Mouse (Mus musculus): Measurements from ENCODE around the gene Atp1a1. TPM values are rescaled to one million over a fixed set of nuclear protein-coding genes. Genes with fewer than 3 reads are reported as not detected.

The Atp1a1 gene
- polyA plus RNA-seq, 2 experiments = 48.4 to 54.7 TPM

DNA sequence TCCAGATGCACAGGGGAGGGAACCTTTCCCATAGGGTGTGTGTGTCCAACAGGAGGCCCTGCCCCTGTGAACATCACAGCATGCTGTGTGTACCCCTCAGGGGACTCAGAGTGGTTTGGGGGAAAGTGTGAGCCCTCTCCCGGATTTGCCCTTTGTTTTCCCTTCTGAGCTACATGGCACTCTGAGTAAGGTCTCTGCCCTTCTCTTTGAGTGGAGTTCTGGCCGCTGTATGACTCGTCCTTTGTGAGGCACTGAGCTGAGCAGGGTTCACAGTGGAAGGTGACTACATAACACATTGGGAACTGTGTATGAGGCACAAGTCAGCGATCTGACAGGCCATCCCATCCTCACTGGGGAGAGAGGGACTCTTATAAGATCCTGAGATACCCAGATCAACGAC lies 31.5 kb downstream of the Atp1a1 start:
- peaks cover 3% of the 10 kb centered on the region for H3K36me3 ChIP-seq (replicated peaks; ENCODE audit: control insufficient read depth, insufficient read depth, low read depth)
- no peaks in the 10 kb centered on the region for H3K9me3 ChIP-seq (ENCODE audit: control insufficient read depth, low read length)
- TF ChIP-seq EP300 (IDR thresholded peaks at IDR 0.05; ENCODE audit: low read depth) (no peak), CTCF (IDR thresholded peaks at IDR 0.05; ENCODE audit: low read depth) (no peak)
- no peak overlapping the region for H3K4me2 ChIP-seq (ENCODE audit: low read depth)
- ATAC-seq (ENCODE audit: insufficient read depth) (no peak), DNase-seq (ENCODE audit: low read depth in 3 of 3, low spot score in 3 of 3) (no peak)
- no peaks in the 10 kb centered on the region; a peak in 1 of 4 replicates for H3K4me1 ChIP-seq (replicated peaks; ENCODE audit: control insufficient read depth in 2 of 2, insufficient read depth in 2 of 2, low read length in 1 of 2)
- no peaks in the 10 kb centered on the region for H3K27me3 ChIP-seq (ENCODE audit: control insufficient read depth, insufficient read depth, low read length)
- no peak overlapping the region for H3K27ac ChIP-seq
- H3K9ac ChIP-seq (replicated peaks) = no peak overlapping the region
- WGBS (ENCODE audit: insufficient replicate concordance) = 69% methylated on average over 5 of the region's 5 CpGs
- no peak overlapping the region for H3K4me3 ChIP-seq (ENCODE audit: insufficient read depth in 1 of 2, low read depth in 2 of 2, low read length in 2 of 2)

GRCm38 (mm10) chr3:101572174-101572626 lies 32.3 kb downstream of the Atp1a1 start:
- H3K4me3 ChIP-seq (ENCODE audit: insufficient read depth in 1 of 2, low read depth in 2 of 2, low read length in 2 of 2) = no peak overlapping the region
- no peak for ATAC-seq (ENCODE audit: insufficient read depth)
- no peak overlapping the region for H3K27ac ChIP-seq
- DNase-seq (ENCODE audit: low read depth in 3 of 3, low spot score in 3 of 3) = no peak
- no peaks in the 10 kb centered on the region; a peak in 1 of 4 replicates for H3K4me1 ChIP-seq (replicated peaks; ENCODE audit: control insufficient read depth in 2 of 2, insufficient read depth in 2 of 2, low read length in 1 of 2)
- WGBS (ENCODE audit: insufficient replicate concordance) = 77% methylated on average over 7 of the region's 7 CpGs
- H3K9me3 ChIP-seq (ENCODE audit: control insufficient read depth, low read length) = no peaks in the 10 kb centered on the region
- TF ChIP-seq EP300 (IDR thresholded peaks at IDR 0.05; ENCODE audit: low read depth) = no peak
- TF ChIP-seq CTCF (IDR thresholded peaks at IDR 0.05; ENCODE audit: low read depth) = no peak
- H3K36me3 ChIP-seq (replicated peaks; ENCODE audit: control insufficient read depth, insufficient read depth, low read depth) = peaks cover 2% of the 10 kb centered on the region
- no peaks in the 10 kb centered on the region for H3K27me3 ChIP-seq (ENCODE audit: control insufficient read depth, insufficient read depth, low read length)
- no peak overlapping the region for H3K4me2 ChIP-seq (ENCODE audit: low read depth)
- H3K9ac ChIP-seq (replicated peaks) = no peak overlapping the region

DNA sequence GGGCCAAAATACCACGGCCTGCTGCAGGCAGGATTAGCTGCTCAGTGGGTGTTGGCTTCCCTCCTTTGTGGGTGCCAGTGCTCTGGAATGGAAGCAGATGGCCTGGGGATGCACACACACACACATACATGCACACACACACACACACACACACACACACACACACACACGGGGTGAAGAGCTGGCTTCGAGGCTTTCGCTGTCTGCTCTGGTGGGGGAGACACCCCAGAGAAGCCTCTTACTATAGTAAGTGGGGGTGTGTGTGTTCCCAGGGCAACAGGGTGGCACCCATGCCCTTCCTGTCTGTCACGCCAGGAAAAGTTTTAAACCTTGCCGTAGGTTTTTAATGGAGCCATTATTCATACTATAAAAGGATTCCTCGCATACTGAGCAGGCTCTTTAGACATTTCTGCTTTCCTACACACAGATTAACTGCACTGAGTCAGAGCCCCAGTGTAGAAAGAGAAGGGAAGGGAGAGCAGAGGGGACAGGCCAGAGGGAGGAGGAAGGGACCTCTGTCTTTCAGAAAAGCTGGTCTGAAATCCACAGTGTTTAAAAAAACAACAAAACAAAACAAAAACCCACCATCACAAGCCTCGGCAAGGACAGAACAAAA lies 32.9 kb downstream of the Atp1a1 start:
- WGBS (ENCODE audit: insufficient replicate concordance) = 72% methylated on average over 8 of the region's 8 CpGs
- H3K9ac ChIP-seq (replicated peaks) = no peak overlapping the region
- H3K36me3 ChIP-seq (replicated peaks; ENCODE audit: control insufficient read depth, insufficient read depth, low read depth) = peaks cover 2% of the 10 kb centered on the region
- H3K27ac ChIP-seq = no peak overlapping the region
- H3K4me1 ChIP-seq (replicated peaks; ENCODE audit: control insufficient read depth in 2 of 2, insufficient read depth in 2 of 2, low read length in 1 of 2) = no peaks in the 10 kb centered on the region; a peak in 1 of 4 replicates
- ATAC-seq (ENCODE audit: insufficient read depth) = no peak
- H3K4me2 ChIP-seq (ENCODE audit: low read depth) = no peak overlapping the region
- no peaks in the 10 kb centered on the region for H3K27me3 ChIP-seq (ENCODE audit: control insufficient read depth, insufficient read depth, low read length)
- TF ChIP-seq EP300 (IDR thresholded peaks at IDR 0.05; ENCODE audit: low read depth) = no peak
- no peak for TF ChIP-seq CTCF (IDR thresholded peaks at IDR 0.05; ENCODE audit: low read depth)
- H3K4me3 ChIP-seq (ENCODE audit: insufficient read depth in 1 of 2, low read depth in 2 of 2, low read length in 2 of 2) = no peak overlapping the region
- DNase-seq (ENCODE audit: low read depth in 3 of 3, low spot score in 3 of 3) = no peak
- no peaks in the 10 kb centered on the region for H3K9me3 ChIP-seq (ENCODE audit: control insufficient read depth, low read length)

GRCm38 (mm10) chr3:101570747-101571514 lies 33.6 kb downstream of the Atp1a1 start:
- Histone ChIP-seq H3K9me3 (ENCODE audit: control insufficient read depth, low read length) (no peaks in the 10 kb centered on the region), H3K4me1 (replicated peaks; ENCODE audit: control insufficient read depth in 2 of 2, insufficient read depth in 2 of 2, low read length in 1 of 2) (no peaks in the 10 kb centered on the region; a peak in 1 of 4 replicates), H3K4me2 (ENCODE audit: low read depth) (no peak overlapping the region), H3K36me3 (replicated peaks; ENCODE audit: control insufficient read depth, insufficient read depth, low read depth) (no peaks in the 10 kb centered on the region; the same call in 1 of the 2 replicates), H3K27me3 (ENCODE audit: control insufficient read depth, insufficient read depth, low read length) (no peaks in the 10 kb centered on the region), H3K27ac (no peak overlapping the region), H3K4me3 (ENCODE audit: insufficient read depth in 1 of 2, low read depth in 2 of 2, low read length in 2 of 2) (no peak overlapping the region), H3K9ac (replicated peaks) (no peak overlapping the region)
- DNase-seq (ENCODE audit: low read depth in 3 of 3, low spot score in 3 of 3) (peak in 1 of 3 experiments; percentile 29), ATAC-seq (ENCODE audit: insufficient read depth) (peak; percentile 29; the same call in 1 of the 2 replicates)
- TF ChIP-seq CTCF (IDR thresholded peaks at IDR 0.05; ENCODE audit: low read depth) (no peak), EP300 (IDR thresholded peaks at IDR 0.05; ENCODE audit: low read depth) (no peak)
- WGBS (ENCODE audit: insufficient replicate concordance) = 65% methylated on average over 6 of the region's 6 CpGs

GRCm38 (mm10) chr3:101570246-101570645 lies 34.2 kb downstream of the Atp1a1 start:
- no peak for DNase-seq (ENCODE audit: low read depth in 3 of 3, low spot score in 3 of 3)
- H3K4me3 ChIP-seq (ENCODE audit: insufficient read depth in 1 of 2, low read depth in 2 of 2, low read length in 2 of 2) = no peak overlapping the region
- 70% methylated on average over 3 of the region's 3 CpGs for WGBS (ENCODE audit: insufficient replicate concordance)
- H3K4me1 ChIP-seq (replicated peaks; ENCODE audit: control insufficient read depth in 2 of 2, insufficient read depth in 2 of 2, low read length in 1 of 2) = no peaks in the 10 kb centered on the region; a peak in 1 of 4 replicates
- H3K27ac ChIP-seq = no peak overlapping the region
- no peak overlapping the region for H3K9ac ChIP-seq (replicated peaks)
- no peak overlapping the region for H3K4me2 ChIP-seq (ENCODE audit: low read depth)
- H3K27me3 ChIP-seq (ENCODE audit: control insufficient read depth, insufficient read depth, low read length) = no peaks in the 10 kb centered on the region
- H3K9me3 ChIP-seq (ENCODE audit: control insufficient read depth, low read length) = no peaks in the 10 kb centered on the region
- ATAC-seq (ENCODE audit: insufficient read depth) = no peak
- TF ChIP-seq EP300 (IDR thresholded peaks at IDR 0.05; ENCODE audit: low read depth) (no peak), CTCF (IDR thresholded peaks at IDR 0.05; ENCODE audit: low read depth) (no peak)
- no peaks in the 10 kb centered on the region for H3K36me3 ChIP-seq (replicated peaks; ENCODE audit: control insufficient read depth, insufficient read depth, low read depth)

All from liver, embryonic 14.5 days (tissue).